Mouse (Mus musculus): Measurements from ENCODE around the gene Tpp2.

DNA sequence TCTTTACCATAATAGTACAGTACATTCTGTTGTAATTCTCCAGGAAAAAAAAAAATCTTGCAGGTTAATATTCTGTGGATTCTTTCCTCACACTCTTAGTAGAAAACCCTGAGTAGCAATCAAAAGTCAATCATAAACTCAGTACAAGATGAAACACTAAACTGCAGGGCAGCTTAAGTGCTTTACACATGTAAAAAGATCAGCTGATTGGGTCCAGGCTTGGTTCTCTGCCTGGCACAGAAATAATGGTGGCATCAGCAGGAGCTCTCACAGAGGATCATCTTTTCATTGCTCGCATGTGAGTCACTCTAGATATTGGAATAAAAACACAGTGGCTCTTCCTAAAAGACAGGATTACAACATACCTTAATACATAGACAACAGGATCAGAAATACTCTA, 94.2 kb downstream of the Tpp2 start:
- TF ChIP-seq CTCF (IDR thresholded peaks at IDR 0.05; ENCODE audit: borderline replicate concordance, control insufficient read depth, extremely low read depth, insufficient read depth, low read length, poor library complexity) (no peak), POLR2A (IDR thresholded peaks at IDR 0.05; ENCODE audit: control insufficient read depth, extremely low read depth, insufficient read depth, low read length, poor library complexity) (no peak)
